Mouse (Mus musculus): Measurements from ENCODE around the gene Cabp4. TPM values are rescaled to one million over a fixed set of nuclear protein-coding genes. Genes with fewer than 3 reads are reported as not detected.
A peak's percentile ranks its signal among the peaks of the same experiment; 100 is the strongest.

The Cabp4 gene
- polyA plus RNA-seq, 2 experiments from 2014 or later, result 0.79 to 0.92 TPM

GRCm38 (mm10) chr19:4100718-4101261, 43.0 kb downstream of the Cabp4 start:
- ATAC-seq, result no peak

- no peak for ATAC-seq
These were observed 43.8 kb downstream of the Cabp4 start, which contains the start of gene Pitpnm1 for GRCm38 (mm10) chr19:4099837-4100717. TSS of gene Pitpnm1 (plus strand) at chr19:4099998.

- peak; percentile 32 for ATAC-seq
These were observed 44.8 kb downstream of the Cabp4 start for GRCm38 (mm10) chr19:4099056-4099455.

GRCm38 (mm10) chr19:4098426-4098825, 45.4 kb downstream of the Cabp4 start:
- ATAC-seq, result no peak

- ATAC-seq, result peak; percentile 15
These were observed 46.4 kb downstream of the Cabp4 start for GRCm38 (mm10) chr19:4097441-4097825.

GRCm38 (mm10) chr19:4096642-4097440, 47.0 kb downstream of the Cabp4 start, which contains the start of gene Cdk2ap2:
TSS of gene Cdk2ap2 (plus strand) at chr19:4097182.
- ATAC-seq, result peak; percentile 79

GRCm38 (mm10) chr19:4095802-4096201, 48.0 kb downstream of the Cabp4 start:
- ATAC-seq, result no peak

- ATAC-seq, result no peak
These were observed 49.0 kb downstream of the Cabp4 start for GRCm38 (mm10) chr19:4094774-4095303.

- no peak for ATAC-seq
These were observed 49.5 kb downstream of the Cabp4 start for GRCm38 (mm10) chr19:4094348-4094747.

- ATAC-seq, result peak; percentile 59
These were observed 50.1 kb downstream of the Cabp4 start for GRCm38 (mm10) chr19:4093772-4094171.

GRCm38 (mm10) chr19:4092750-4093149, 51.1 kb downstream of the Cabp4 start:
- ATAC-seq, result no peak

GRCm38 (mm10) chr19:4091383-4091782, 52.5 kb downstream of the Cabp4 start:
- no peak for ATAC-seq

- ATAC-seq, result no peak
These were observed 53.4 kb downstream of the Cabp4 start for GRCm38 (mm10) chr19:4090446-4090845.

- no peak for ATAC-seq
These were observed 54.7 kb downstream of the Cabp4 start for GRCm38 (mm10) chr19:4089128-4089527.

- ATAC-seq, result no peak
These were observed 55.7 kb downstream of the Cabp4 start for GRCm38 (mm10) chr19:4088146-4088545.

GRCm38 (mm10) chr19:4087090-4087489, 56.7 kb downstream of the Cabp4 start:
- no peak for ATAC-seq

- ATAC-seq, result no peak
These were observed 57.7 kb downstream of the Cabp4 start for GRCm38 (mm10) chr19:4086156-4086555.

Other genes starting within 250 kb of the Cabp4 start
- 100 to 1,000 TPM in 1 of 2 experiments, 10 to 100 TPM in 1; 51.3 to 100 TPM for gene Tcirg1, start 236.9 kb downstream of the Cabp4 start, polyA plus RNA-seq (2017; shearing (Covaris generic))
- 100 to 1,000 TPM; 219 to 234 TPM for gene Ndufs8, start 231.3 kb downstream of the Cabp4 start, polyA plus RNA-seq (2017; shearing (Covaris generic))
- under 1 TPM in 1 of 2 experiments, not detected in 1; 0.85 TPM for gene Aldh3b1, start 214.2 kb downstream of the Cabp4 start, polyA plus RNA-seq (2017; shearing (Covaris generic))
- 10 to 100 TPM; 20.8 to 54.2 TPM for gene Unc93b1, start 208.8 kb downstream of the Cabp4 start, polyA plus RNA-seq (2017; shearing (Covaris generic))
- not detected for gene Aldh3b3, start 185.4 kb downstream of the Cabp4 start, polyA plus RNA-seq (2017; shearing (Covaris generic))
- not detected for gene Aldh3b2, start 171.7 kb downstream of the Cabp4 start, polyA plus RNA-seq (2017; shearing (Covaris generic))
- gene Acy3, start 157.5 kb downstream of the Cabp4 start, polyA plus RNA-seq (2017; shearing (Covaris generic)), result 1 to 10 TPM in 1 of 2 experiments, not detected in 1; 1.5 TPM
- gene Tbx10, start 151.3 kb downstream of the Cabp4 start, polyA plus RNA-seq (2017; shearing (Covaris generic)), result not detected
- gene Nudt8, start 143.5 kb downstream of the Cabp4 start, polyA plus RNA-seq (2017; shearing (Covaris generic)), result 10 to 100 TPM; 10.7 to 15.2 TPM
- under 1 TPM; 0.78 to 0.96 TPM for gene Gm49405, start 143.4 kb downstream of the Cabp4 start, polyA plus RNA-seq (2017; shearing (Covaris generic))
- 1 to 10 TPM; 1.1 to 2.1 TPM for gene Doc2g, start 140.7 kb downstream of the Cabp4 start, polyA plus RNA-seq (2017; shearing (Covaris generic))
- gene Ndufv1, start 131.2 kb downstream of the Cabp4 start, polyA plus RNA-seq (2017; shearing (Covaris generic)), result 100 to 1,000 TPM; 109 to 164 TPM
- gene Gstp1, start 106.0 kb downstream of the Cabp4 start, polyA plus RNA-seq (2017; shearing (Covaris generic)), result 100 to 1,000 TPM; 543 to 655 TPM
- 1 to 10 TPM; 4.2 to 5.3 TPM for gene Gstp2, start 98.0 kb downstream of the Cabp4 start, polyA plus RNA-seq (2017; shearing (Covaris generic))
- 100 to 1,000 TPM; 158 to 206 TPM for gene Gstp3, start 84.5 kb downstream of the Cabp4 start, polyA plus RNA-seq (2017; shearing (Covaris generic))
- not detected for gene Cabp2, start 62.5 kb downstream of the Cabp4 start, polyA plus RNA-seq (2017; shearing (Covaris generic))
- 100 to 1,000 TPM; 328 to 403 TPM for gene Cdk2ap2, start 46.9 kb downstream of the Cabp4 start, polyA plus RNA-seq (2017; shearing (Covaris generic))
- gene Pitpnm1, start 44.0 kb downstream of the Cabp4 start, polyA plus RNA-seq (2017; shearing (Covaris generic)), result 100 to 1,000 TPM in 1 of 2 experiments, 10 to 100 TPM in 1; 98.7 to 113 TPM
- 100 to 1,000 TPM; 179 to 208 TPM for gene Aip, start 18.2 kb downstream of the Cabp4 start, polyA plus RNA-seq (2017; shearing (Covaris generic))
- under 1 TPM in 1 of 2 experiments, not detected in 1; 0.29 TPM for gene Gpr152, start 4.2 kb downstream of the Cabp4 start, polyA plus RNA-seq (2017; shearing (Covaris generic))
- gene Coro1b, start 4.6 kb upstream of the Cabp4 start, polyA plus RNA-seq (2017; shearing (Covaris generic)), result 100 to 1,000 TPM; 236 to 310 TPM
- gene Ptprcap, start 9.6 kb upstream of the Cabp4 start, polyA plus RNA-seq (2017; shearing (Covaris generic)), result 100 to 1,000 TPM; 836 to 870 TPM
- gene Rps6kb2, start 19.3 kb upstream of the Cabp4 start, polyA plus RNA-seq (2017; shearing (Covaris generic)), result 10 to 100 TPM; 31.7 to 39.0 TPM
- 10 to 100 TPM in 1 of 2 experiments, 1 to 10 TPM in 1; 9.4 to 11.9 TPM for gene Carns1, start 31.4 kb upstream of the Cabp4 start, polyA plus RNA-seq (2017; shearing (Covaris generic))
- 100 to 1,000 TPM; 594 to 924 TPM for gene Tbc1d10c, start 47.3 kb upstream of the Cabp4 start, polyA plus RNA-seq (2017; shearing (Covaris generic))
- 100 to 1,000 TPM; 835 to 936 TPM for gene Ppp1ca, start 48.0 kb upstream of the Cabp4 start, polyA plus RNA-seq (2017; shearing (Covaris generic))
- 10 to 100 TPM; 63.6 to 83.6 TPM for gene Rad9a, start 57.6 kb upstream of the Cabp4 start, polyA plus RNA-seq (2017; shearing (Covaris generic))
- 10 to 100 TPM; 35.0 to 46.5 TPM for gene Clcf1, start 70.2 kb upstream of the Cabp4 start, polyA plus RNA-seq (2017; shearing (Covaris generic))
- gene AC109138.7, start 70.3 kb upstream of the Cabp4 start, polyA plus RNA-seq (2017; shearing (Covaris generic)), result not detected
- gene Pold4, start 87.9 kb upstream of the Cabp4 start, polyA plus RNA-seq (2017; shearing (Covaris generic)), result 100 to 1,000 TPM; 117 to 127 TPM
- gene Ssh3, start 125.1 kb upstream of the Cabp4 start, polyA plus RNA-seq (2017; shearing (Covaris generic)), result 10 to 100 TPM in 1 of 2 experiments, 1 to 10 TPM in 1; 8.1 to 15.9 TPM
- gene Ankrd13d, start 139.1 kb upstream of the Cabp4 start, polyA plus RNA-seq (2017; shearing (Covaris generic)), result 1 to 10 TPM; 2.4 to 2.5 TPM
- 100 to 1,000 TPM in 1 of 2 experiments, 10 to 100 TPM in 1; 93.7 to 101 TPM for gene Grk2, start 162.2 kb upstream of the Cabp4 start, polyA plus RNA-seq (2017; shearing (Covaris generic))